Mouse (Mus musculus): Measurements from ENCODE around the gene Cryaa. TPM values are rescaled to one million over a fixed set of nuclear protein-coding genes. Genes with fewer than 3 reads are reported as not detected.

Cryaa gene
- polyA plus RNA-seq, 1 experiment: 0.85 TPM

DNA sequence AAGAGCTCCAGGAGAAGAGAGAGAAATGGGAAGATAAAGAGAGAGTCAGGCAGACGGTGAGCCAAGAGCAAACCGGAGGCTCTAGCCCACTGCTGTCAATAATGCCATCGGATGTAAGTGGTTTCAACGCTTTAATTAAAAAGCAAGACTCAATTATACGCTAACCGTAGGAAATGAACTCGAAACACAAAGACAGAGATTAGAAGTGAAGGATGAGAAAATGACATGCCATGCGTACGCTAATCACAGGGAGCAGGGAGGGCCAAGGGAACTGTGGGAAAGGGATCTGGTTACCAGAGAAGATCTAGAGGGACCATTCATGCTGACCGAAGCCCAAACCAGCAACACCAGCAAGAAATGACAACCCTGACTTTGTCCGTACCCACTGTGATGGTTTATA lies 37.4 kb downstream of the Cryaa start:
- 12% methylated on average over 11 of the region's 11 CpGs for WGBS
- H3K4me3 ChIP-seq (replicated peaks; ENCODE audit: insufficient read depth, low read depth, low read length): no peak overlapping the region
- H3K27ac ChIP-seq (ENCODE audit: insufficient read depth, low read length): no peak overlapping the region
- DNase-seq: no peak
- peaks cover 6% of the 10 kb centered on the region; the same call in 1 of the 2 replicates for H3K27me3 ChIP-seq (ENCODE audit: control insufficient read depth, insufficient read depth, low read length)
- no peaks in the 10 kb centered on the region for H3K4me1 ChIP-seq (ENCODE audit: control insufficient read depth, insufficient read depth, low read length)
- TF ChIP-seq CTCF (IDR thresholded peaks at IDR 0.05; ENCODE audit: borderline replicate concordance, insufficient read depth, low read depth, low read length) (no peak), POLR2A (IDR thresholded peaks at IDR 0.05; ENCODE audit: borderline replicate concordance, insufficient read depth, low read length) (no peak)

DNA sequence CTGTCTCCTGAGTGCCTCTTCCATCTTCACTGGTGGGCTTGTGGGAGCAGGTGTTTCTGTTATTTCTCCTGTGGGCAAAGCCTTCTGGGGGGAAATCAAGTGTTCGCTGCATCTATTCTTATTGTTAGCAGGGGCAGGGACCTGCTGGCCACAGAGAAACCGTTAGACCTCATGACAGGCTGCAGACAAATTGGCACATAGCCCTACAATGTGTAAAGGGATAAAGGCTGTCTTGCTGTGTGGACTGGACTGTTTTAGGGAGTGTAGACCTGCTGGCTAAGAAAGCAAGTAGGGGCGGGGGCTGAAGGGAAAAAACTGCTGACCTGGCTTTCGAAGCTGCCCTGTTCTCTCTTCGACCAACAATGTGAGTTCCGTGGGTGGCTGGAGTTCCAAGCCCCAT lies 44.0 kb downstream of the Cryaa start:
- Histone ChIP-seq H3K4me3 (replicated peaks; ENCODE audit: insufficient read depth, low read depth, low read length) (no peak overlapping the region), H3K27me3 (ENCODE audit: control insufficient read depth, insufficient read depth, low read length) (peaks cover 2% of the 10 kb centered on the region; the same call in 1 of the 2 replicates), H3K4me1 (ENCODE audit: control insufficient read depth, insufficient read depth, low read length) (no peaks in the 10 kb centered on the region), H3K27ac (ENCODE audit: insufficient read depth, low read length) (no peak overlapping the region)
- 39% methylated on average over 6 of the region's 6 CpGs for WGBS
- DNase-seq: no peak
- TF ChIP-seq POLR2A (IDR thresholded peaks at IDR 0.05; ENCODE audit: borderline replicate concordance, insufficient read depth, low read length) (no peak), CTCF (IDR thresholded peaks at IDR 0.05; ENCODE audit: borderline replicate concordance, insufficient read depth, low read depth, low read length) (no peak)

DNA sequence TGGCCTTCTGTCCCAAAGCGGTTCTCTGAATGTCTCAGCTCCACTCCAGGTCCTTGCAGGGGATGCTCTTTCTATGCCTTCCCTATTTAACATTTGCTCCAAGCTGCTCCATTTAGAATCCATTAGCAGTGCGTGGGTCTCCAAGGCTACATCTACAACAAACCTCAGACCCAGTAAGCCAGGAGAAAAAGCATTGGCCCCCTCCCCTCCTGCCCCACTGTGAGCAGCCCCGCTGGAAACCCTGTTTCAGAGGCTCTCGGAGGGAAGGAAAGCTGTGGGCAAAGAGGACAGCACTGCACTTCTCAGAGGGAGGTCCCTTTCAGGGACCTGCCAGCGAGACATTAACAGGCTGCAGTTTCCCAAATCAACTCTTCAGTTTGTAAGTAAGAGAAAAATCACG lies 47.8 kb downstream of the Cryaa start:
- H3K4me3 ChIP-seq (replicated peaks; ENCODE audit: insufficient read depth, low read depth, low read length): no peak overlapping the region
- H3K4me1 ChIP-seq (ENCODE audit: control insufficient read depth, insufficient read depth, low read length): no peaks in the 10 kb centered on the region
- TF ChIP-seq POLR2A (IDR thresholded peaks at IDR 0.05; ENCODE audit: borderline replicate concordance, insufficient read depth, low read length) (no peak), CTCF (IDR thresholded peaks at IDR 0.05; ENCODE audit: borderline replicate concordance, insufficient read depth, low read depth, low read length) (no peak)
- 16% methylated on average over 6 of the region's 6 CpGs for WGBS
- H3K27ac ChIP-seq (ENCODE audit: insufficient read depth, low read length): no peak overlapping the region
- no peaks in the 10 kb centered on the region; the same call in 1 of the 2 replicates for H3K27me3 ChIP-seq (ENCODE audit: control insufficient read depth, insufficient read depth, low read length)
- DNase-seq: peak in 1 of 2 experiments; percentile 14

- Histone ChIP-seq H3K4me1 (ENCODE audit: control insufficient read depth, insufficient read depth, low read length) (no peaks in the 10 kb centered on the region), H3K27me3 (ENCODE audit: control insufficient read depth, insufficient read depth, low read length) (no peaks in the 10 kb centered on the region; the same call in 1 of the 2 replicates), H3K4me3 (replicated peaks; ENCODE audit: insufficient read depth, low read depth, low read length) (no peak overlapping the region), H3K27ac (ENCODE audit: insufficient read depth, low read length) (no peak overlapping the region)
- DNase-seq: no peak
- no peak for TF ChIP-seq CTCF (IDR thresholded peaks at IDR 0.05; ENCODE audit: borderline replicate concordance, insufficient read depth, low read depth, low read length)
- no peak for TF ChIP-seq POLR2A (IDR thresholded peaks at IDR 0.05; ENCODE audit: borderline replicate concordance, insufficient read depth, low read length)
- 89% methylated on average over 5 of the region's 5 CpGs for WGBS
Measured at GRCm38 (mm10) chr17:31726216-31726615, 48.6 kb downstream of the Cryaa start.

- Histone ChIP-seq H3K4me1 (ENCODE audit: control insufficient read depth, insufficient read depth, low read length) (no peaks in the 10 kb centered on the region), H3K27ac (ENCODE audit: insufficient read depth, low read length) (no peak overlapping the region), H3K4me3 (replicated peaks; ENCODE audit: insufficient read depth, low read depth, low read length) (no peak overlapping the region), H3K27me3 (ENCODE audit: control insufficient read depth, insufficient read depth, low read length) (no peaks in the 10 kb centered on the region; the same call in 1 of the 2 replicates)
- TF ChIP-seq POLR2A (IDR thresholded peaks at IDR 0.05; ENCODE audit: borderline replicate concordance, insufficient read depth, low read length): no peak
- TF ChIP-seq CTCF (IDR thresholded peaks at IDR 0.05; ENCODE audit: borderline replicate concordance, insufficient read depth, low read depth, low read length): no peak
- peak in 1 of 2 experiments; percentile 31 for DNase-seq
- 13% methylated on average over 4 of the region's 4 CpGs for WGBS
Measured at GRCm38 (mm10) chr17:31727230-31727629, 49.6 kb downstream of the Cryaa start.

- H3K4me1 ChIP-seq (ENCODE audit: control insufficient read depth, insufficient read depth, low read length): no peaks in the 10 kb centered on the region
- WGBS: 45% methylated on average over 4 of the region's 4 CpGs
- H3K27ac ChIP-seq (ENCODE audit: insufficient read depth, low read length): no peak overlapping the region
- TF ChIP-seq CTCF (IDR thresholded peaks at IDR 0.05; ENCODE audit: borderline replicate concordance, insufficient read depth, low read depth, low read length) (no peak), POLR2A (IDR thresholded peaks at IDR 0.05; ENCODE audit: borderline replicate concordance, insufficient read depth, low read length) (no peak)
- no peaks in the 10 kb centered on the region; the same call in 1 of the 2 replicates for H3K27me3 ChIP-seq (ENCODE audit: control insufficient read depth, insufficient read depth, low read length)
- no peak overlapping the region for H3K4me3 ChIP-seq (replicated peaks; ENCODE audit: insufficient read depth, low read depth, low read length)
- no peak for DNase-seq
Measured at GRCm38 (mm10) chr17:31728043-31728442, 50.4 kb downstream of the Cryaa start.

GRCm38 (mm10) chr17:31728968-31729501 lies 51.4 kb downstream of the Cryaa start:
- TF ChIP-seq POLR2A (IDR thresholded peaks at IDR 0.05; ENCODE audit: borderline replicate concordance, insufficient read depth, low read length): no peak
- no peak for TF ChIP-seq CTCF (IDR thresholded peaks at IDR 0.05; ENCODE audit: borderline replicate concordance, insufficient read depth, low read depth, low read length)
- H3K4me3 ChIP-seq (replicated peaks; ENCODE audit: insufficient read depth, low read depth, low read length): no peak overlapping the region
- no peak overlapping the region for H3K27ac ChIP-seq (ENCODE audit: insufficient read depth, low read length)
- 29% methylated on average over 7 of the region's 7 CpGs for WGBS
- H3K4me1 ChIP-seq (ENCODE audit: control insufficient read depth, insufficient read depth, low read length): no peaks in the 10 kb centered on the region
- peak in 1 of 2 experiments; percentile 9 for DNase-seq
- H3K27me3 ChIP-seq (ENCODE audit: control insufficient read depth, insufficient read depth, low read length): no peaks in the 10 kb centered on the region; the same call in 1 of the 2 replicates

GRCm38 (mm10) chr17:31731038-31731437 lies 53.4 kb downstream of the Cryaa start:
- H3K27ac ChIP-seq (ENCODE audit: insufficient read depth, low read length): no peak overlapping the region
- TF ChIP-seq POLR2A (IDR thresholded peaks at IDR 0.05; ENCODE audit: borderline replicate concordance, insufficient read depth, low read length): no peak
- TF ChIP-seq CTCF (IDR thresholded peaks at IDR 0.05; ENCODE audit: borderline replicate concordance, insufficient read depth, low read depth, low read length): no peak
- 50% methylated on average over 6 of the region's 6 CpGs for WGBS

More at GRCm38 (mm10) chr17:31731038-31731437, 53.4 kb downstream of the Cryaa start:
- Histone ChIP-seq H3K4me3 (replicated peaks; ENCODE audit: insufficient read depth, low read depth, low read length) (no peak overlapping the region), H3K4me1 (ENCODE audit: control insufficient read depth, insufficient read depth, low read length) (no peaks in the 10 kb centered on the region), H3K27me3 (ENCODE audit: control insufficient read depth, insufficient read depth, low read length) (peaks cover 3% of the 10 kb centered on the region; the same call in 1 of the 2 replicates)
- no peak for DNase-seq

Other genes with a start within 250 kb of the Cryaa start
- gene Wdr4, start 157.8 kb upstream of the Cryaa start, polyA plus RNA-seq (2012; rRNA removed): 25.1 and 25.4 TPM in 2 replicates
- 421 and 446 TPM in 2 replicates for gene Ndufv3, start 157.7 kb upstream of the Cryaa start, polyA plus RNA-seq (2012; rRNA removed)
- gene Pknox1, start 113.1 kb upstream of the Cryaa start, polyA plus RNA-seq (2012; rRNA removed): 23.2 TPM in 2 replicates
- gene Cbs, start 40.6 kb upstream of the Cryaa start, polyA plus RNA-seq (2012; rRNA removed): 33.9 and 34.8 TPM in 2 replicates
- 177 and 184 TPM in 2 replicates for gene U2af1, start 18.9 kb upstream of the Cryaa start, polyA plus RNA-seq (2012; rRNA removed)
- gene Sik1, start 178.0 kb downstream of the Cryaa start, polyA plus RNA-seq (2012; rRNA removed): 5.0 and 5.2 TPM in 2 replicates